In genomic region chr11:107545747-107546476, GRCm38 (mm10) we compare ENCODE assay signal across 8 mouse cellular contexts. TPM values are rescaled to one million over a fixed set of nuclear protein-coding genes. Genes with fewer than 3 reads are reported as not detected.
A peak's percentile ranks its signal among the peaks of the same experiment; 100 is the strongest.
DNase-seq lines count a peak whose midpoint lies in the region; ATAC-seq lines count a peak whose summit lies in the region.

No protein-coding gene starts in this region.

- 20% methylated on average over 13 of the region's 13 CpGs for WGBS in hindbrain, embryonic 16.5 days
- WGBS in liver, embryonic 13.5 days (ENCODE audit: insufficient replicate concordance): 40% methylated on average over 13 of the region's 13 CpGs

- peaks cover 9% of the 10 kb centered on the region for H3K4me1 ChIP-seq in hindbrain, embryonic 16.5 days (ENCODE audit: control insufficient read depth, insufficient read depth, low read depth, low read length)
- peaks cover 32% of the 10 kb centered on the region for H3K4me1 ChIP-seq in liver, embryonic 13.5 days (replicated peaks)

- peak; percentile 10 for DNase-seq in urinary bladder, postnatal 14 days (ENCODE audit: low spot score)
- no peak for DNase-seq in urinary bladder, postnatal 10 days (ENCODE audit: low spot score)
- no peak for DNase-seq in liver, embryonic 13.5 days
- peak; percentile 23 for DNase-seq in retina, postnatal 1 day
- DNase-seq in thymus, postnatal 0 days (ENCODE audit: low spot score): no peak
- DNase-seq in left cerebral cortex, adult 18-20 months (ENCODE audit: low spot score in 2 of 2): no peak

- H3K4me2 ChIP-seq in hindbrain, embryonic 16.5 days (ENCODE audit: low read length): peak overlapping the region; percentile 100
- H3K4me2 ChIP-seq in liver, embryonic 13.5 days: peak overlapping the region; percentile 95

- no peaks in the 10 kb centered on the region for H3K36me3 ChIP-seq in hindbrain, embryonic 16.5 days (ENCODE audit: control insufficient read depth, insufficient read depth, low read length)
- peaks cover 3% of the 10 kb centered on the region for H3K36me3 ChIP-seq in liver, embryonic 13.5 days

- H3K27ac ChIP-seq in hindbrain, embryonic 16.5 days (ENCODE audit: low read depth, low read length): no peak overlapping the region
- no peak overlapping the region for H3K27ac ChIP-seq in liver, embryonic 13.5 days

- H3K9me3 ChIP-seq in hindbrain, embryonic 16.5 days (ENCODE audit: control insufficient read depth, low read length): no peaks in the 10 kb centered on the region
- no peaks in the 10 kb centered on the region for H3K9me3 ChIP-seq in liver, embryonic 13.5 days (replicated peaks)

- no peak for ATAC-seq in hindbrain, embryonic 16.5 days
- no peak for ATAC-seq in liver, embryonic 13.5 days (ENCODE audit: low read depth)
- ATAC-seq in megakaryocyte, adult 5-6 weeks (ENCODE audit: poor library complexity, severe bottlenecking): no peak

- H3K27me3 ChIP-seq in hindbrain, embryonic 16.5 days (replicated peaks; ENCODE audit: control insufficient read depth, insufficient read depth, low read length): no peaks in the 10 kb centered on the region
- H3K27me3 ChIP-seq in liver, embryonic 13.5 days: peaks cover 24% of the 10 kb centered on the region

- H3K4me3 ChIP-seq in hindbrain, embryonic 16.5 days (ENCODE audit: low read length): peak overlapping the region; percentile 99; the same call in 1 of the 2 replicates
- peak overlapping the region; percentile 77; the same call in 1 of the 2 replicates for H3K4me3 ChIP-seq in liver, embryonic 13.5 days (replicated peaks)

- H3K9ac ChIP-seq in hindbrain, embryonic 16.5 days (ENCODE audit: low read depth, low read length): no peak overlapping the region
- no peak overlapping the region for H3K9ac ChIP-seq in liver, embryonic 13.5 days

RNA-seq across cellular contexts. Expression of gene Helz, which starts 1.8 kb away (rescaled TPM):
- 14.2 and 16.8 TPM in 2 replicates for polyA plus RNA-seq in hindbrain, embryonic 16.5 days (2015; fragmentation: Nextera tagmentation; extraction: Ambion mirVana)
- polyA plus RNA-seq in liver, embryonic 13.5 days (2015; fragmentation: Nextera tagmentation; extraction: Ambion mirVana): 5.4 and 7.1 TPM in 2 replicates
- 16.7 and 24.6 TPM in 2 replicates for total RNA-seq in megakaryocyte, adult 5-6 weeks (2015)
- 16.3 and 19.3 TPM in 2 replicates for total RNA-seq in megakaryocyte, adult 5-6 weeks (2017)
- polyA plus RNA-seq in thymus, postnatal 0 days (2015; fragmentation: Nextera tagmentation; extraction: Ambion mirVana): 20.5 and 24.1 TPM in 2 replicates
- total RNA-seq in left cerebral cortex, adult 18-20 months (2021): 10 to 100 TPM; 46.2 to 51.5 TPM

Comparison
In these comparisons a context has a peak if more than half of its experiments do, and no peak if none do; other contexts are left out.
1. DNase-seq: peak in urinary bladder, postnatal 14 days (single experiment) and retina, postnatal 1 day (single experiment); none in urinary bladder, postnatal 10 days (single experiment), liver, embryonic 13.5 days (single experiment), thymus, postnatal 0 days (single experiment) and left cerebral cortex, adult 18-20 months (0 of 2).